Mouse (Mus musculus) right cerebral cortex, postnatal 4 days (tissue): ENCODE results near the gene Mettl1.
"Not testable (repeated sequence)": the region's sequence is repeated elsewhere in the genome, so short reads cannot be mapped to it uniquely, and the experiment has no call there.

Experiments
- DNase-seq: peaks from one replicate; pipeline ENCODE4 v3.0.0-alpha.2; 2022

Mettl1 gene

DNA sequence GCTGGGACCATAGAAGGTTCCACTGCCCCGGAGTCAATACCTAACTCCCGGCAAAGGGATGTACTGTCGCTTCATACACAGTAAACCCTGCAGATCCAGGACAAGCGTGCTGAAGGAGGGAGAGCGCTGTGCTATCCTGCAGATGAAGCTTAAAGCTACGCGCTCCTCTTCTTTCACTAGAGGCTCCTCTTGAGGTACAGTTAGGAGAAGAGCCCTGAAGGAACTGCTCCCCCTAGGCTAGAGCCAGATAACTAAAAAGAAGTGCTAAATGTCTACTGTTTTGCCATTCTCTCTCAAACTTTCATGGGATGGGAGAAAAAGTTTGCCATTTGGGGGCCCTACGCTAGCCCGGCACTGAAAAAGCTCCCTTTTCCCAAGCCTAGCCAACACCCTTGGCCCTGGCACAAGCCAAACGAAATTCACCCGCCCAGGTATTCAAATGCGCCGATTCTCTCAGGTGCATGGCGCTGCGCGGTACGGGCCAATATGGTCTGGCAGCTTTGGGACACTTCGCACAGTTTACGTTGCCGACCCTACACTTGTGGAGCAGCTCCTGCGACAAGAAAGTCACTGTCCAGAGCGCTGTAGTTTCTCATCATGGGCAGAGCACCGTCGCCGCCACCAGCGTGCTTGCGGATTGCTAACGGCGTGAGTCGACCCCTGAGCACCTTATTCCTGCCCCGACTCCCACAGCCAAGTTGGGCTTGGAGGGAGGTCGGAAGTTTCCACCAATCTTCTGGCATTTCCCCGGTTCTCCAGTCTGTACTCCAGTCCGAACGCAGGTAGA lies 7.6 kb downstream of the Mettl1 start:
- no peak for DNase-seq

DNA sequence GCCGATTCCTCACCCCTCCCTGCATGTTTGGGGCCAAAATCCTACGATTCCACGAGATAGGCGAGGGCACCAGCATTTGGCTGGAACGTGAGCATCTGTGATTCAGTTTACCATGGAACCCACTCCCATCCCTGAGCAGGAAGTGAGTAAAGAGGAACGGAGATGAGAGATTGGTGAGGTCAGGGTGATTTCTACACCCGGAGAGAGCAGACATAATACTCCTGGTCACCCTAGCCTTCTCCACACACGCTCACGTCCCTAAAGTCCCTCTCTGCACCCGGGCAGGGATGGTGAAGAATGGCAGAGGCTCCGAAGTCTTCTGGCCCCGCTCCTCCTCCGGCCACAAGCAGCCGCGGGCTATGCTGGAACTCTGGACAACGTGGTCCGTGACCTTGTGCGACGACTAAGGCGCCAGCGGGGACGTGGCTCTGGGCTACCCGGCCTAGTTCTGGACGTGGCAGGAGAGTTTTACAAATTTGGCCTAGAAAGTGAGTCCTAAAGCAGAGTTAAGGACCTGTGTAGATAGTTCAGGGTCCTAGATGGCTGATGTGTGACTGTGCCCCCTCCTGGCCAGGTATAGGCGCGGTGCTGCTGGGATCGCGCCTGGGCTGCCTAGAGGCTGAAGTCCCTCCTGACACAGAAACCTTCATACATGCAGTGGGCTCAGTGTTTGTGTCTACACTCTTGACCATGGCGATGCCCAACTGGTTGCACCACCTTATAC lies 8.3 kb downstream of the Mettl1 start:
- DNase-seq, result no peak

DNA sequence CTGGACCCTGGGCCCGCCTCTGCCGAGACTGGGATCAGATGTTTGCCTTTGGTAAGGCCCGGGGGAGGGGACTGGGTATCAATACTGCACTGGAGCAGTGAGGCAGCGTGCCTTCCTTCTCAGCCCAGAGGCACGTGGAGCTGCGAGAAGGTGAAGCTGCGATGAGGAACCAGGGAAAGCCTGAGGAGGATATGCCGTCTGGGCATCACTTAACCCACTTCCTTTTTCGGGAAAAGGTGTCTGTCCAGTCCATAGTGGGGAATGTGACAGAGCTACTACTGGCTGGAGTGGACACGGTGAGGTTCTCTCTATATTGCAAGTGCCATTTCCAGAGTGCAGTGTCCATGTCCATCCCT lies 8.9 kb downstream of the Mettl1 start:
- no peak for DNase-seq

DNA sequence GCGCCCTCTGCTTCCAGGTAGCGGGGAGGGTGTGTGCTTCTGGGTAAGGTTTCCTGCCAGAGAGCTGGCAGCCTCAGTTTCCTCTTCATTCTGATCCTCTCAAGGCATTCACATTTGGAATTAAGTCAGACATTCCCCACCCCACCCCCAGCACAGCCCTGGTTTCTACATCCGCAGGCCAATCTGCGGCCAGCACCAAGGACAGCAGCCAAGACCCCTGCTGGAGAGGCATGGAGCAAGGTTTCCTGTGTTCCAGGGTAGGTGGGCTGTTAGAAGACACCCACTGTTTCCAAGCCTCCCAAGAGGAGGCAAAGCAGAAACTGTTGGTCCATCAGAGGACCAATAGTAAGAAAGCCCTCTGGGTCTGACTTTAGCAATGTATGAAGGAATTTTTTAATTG lies 13.4 kb downstream of the Mettl1 start:
- DNase-seq, result no peak

DNA sequence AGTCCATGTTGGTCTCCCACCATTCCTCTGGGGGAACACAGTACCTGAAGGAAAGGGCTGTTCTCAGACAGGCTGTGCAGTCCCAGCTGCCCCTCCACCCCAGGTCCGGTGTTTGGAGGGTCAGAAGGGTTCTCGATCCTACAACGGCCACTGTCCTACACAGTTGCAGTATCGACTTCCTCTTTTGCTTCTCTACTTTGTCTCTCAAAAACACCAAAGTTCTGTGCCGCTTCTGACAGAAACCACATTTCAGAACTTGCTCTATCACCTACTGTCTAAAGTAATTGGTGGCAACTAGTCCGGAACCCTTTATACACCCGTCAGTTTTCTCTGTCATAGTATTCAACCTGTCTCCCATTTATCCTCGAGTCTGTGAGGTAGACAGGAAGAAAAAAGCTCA lies 14.2 kb downstream of the Mettl1 start:
- no peak for DNase-seq

DNA sequence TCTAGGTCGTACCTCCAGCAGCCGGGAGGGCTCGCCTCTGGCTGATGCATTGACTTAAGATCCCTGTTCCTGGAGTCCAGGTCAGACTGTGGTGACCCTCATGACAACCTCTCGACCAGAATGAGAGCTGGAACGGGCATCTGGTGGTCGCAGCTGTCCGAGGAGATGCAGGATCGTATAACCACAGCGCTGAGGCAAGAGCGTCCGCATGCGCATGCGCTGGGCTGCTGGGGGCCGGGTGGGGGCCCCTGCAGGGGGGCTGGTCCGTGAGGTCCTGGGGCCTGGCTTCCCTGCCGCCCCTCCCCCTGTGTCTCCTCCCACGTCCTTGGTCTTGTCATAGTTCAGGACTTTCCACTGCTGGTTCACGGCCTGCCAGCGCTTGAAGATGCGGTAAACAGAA lies 15.3 kb downstream of the Mettl1 start:
- DNase-seq, result no peak

DNA sequence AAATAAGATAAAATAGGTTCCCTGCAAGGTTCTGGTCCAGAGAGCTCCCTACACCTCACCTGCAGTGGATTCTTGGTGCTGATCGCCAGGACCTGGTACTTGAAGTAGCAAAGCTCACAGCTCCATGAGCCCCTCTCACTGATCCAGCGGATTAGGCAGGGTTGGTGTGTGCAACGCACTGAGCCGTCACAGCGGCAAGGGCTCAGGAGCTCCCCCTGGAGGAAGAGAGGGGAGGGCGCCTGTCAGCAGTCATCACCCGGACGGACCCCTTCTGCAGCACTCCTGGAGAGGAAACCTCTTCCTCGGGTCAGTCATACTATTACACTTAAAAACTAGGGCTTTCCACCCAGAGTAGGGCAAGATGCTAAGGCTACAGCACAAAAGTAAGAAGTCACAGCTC lies 16.9 kb downstream of the Mettl1 start:
- peak; percentile 77 for DNase-seq

DNA sequence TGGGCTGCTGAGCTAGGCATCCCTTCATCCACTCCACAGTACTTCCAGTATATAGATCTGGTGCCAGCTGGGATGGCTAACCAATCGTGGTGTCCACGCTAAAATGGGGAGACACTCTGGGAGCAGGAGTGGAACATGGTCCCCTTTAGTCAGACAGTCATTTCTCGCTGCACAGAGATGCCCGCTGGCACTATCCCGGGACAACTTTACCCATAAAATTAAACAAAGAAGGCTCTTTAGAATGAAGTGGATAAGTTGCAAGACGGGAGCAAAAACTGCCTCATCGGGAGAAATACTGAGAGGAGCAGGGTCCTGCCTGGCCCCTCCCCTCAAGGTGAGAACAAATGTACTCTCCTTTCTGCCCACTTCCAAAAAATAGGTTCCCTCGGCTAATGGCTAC lies 17.5 kb downstream of the Mettl1 start:
- no peak for DNase-seq

DNA sequence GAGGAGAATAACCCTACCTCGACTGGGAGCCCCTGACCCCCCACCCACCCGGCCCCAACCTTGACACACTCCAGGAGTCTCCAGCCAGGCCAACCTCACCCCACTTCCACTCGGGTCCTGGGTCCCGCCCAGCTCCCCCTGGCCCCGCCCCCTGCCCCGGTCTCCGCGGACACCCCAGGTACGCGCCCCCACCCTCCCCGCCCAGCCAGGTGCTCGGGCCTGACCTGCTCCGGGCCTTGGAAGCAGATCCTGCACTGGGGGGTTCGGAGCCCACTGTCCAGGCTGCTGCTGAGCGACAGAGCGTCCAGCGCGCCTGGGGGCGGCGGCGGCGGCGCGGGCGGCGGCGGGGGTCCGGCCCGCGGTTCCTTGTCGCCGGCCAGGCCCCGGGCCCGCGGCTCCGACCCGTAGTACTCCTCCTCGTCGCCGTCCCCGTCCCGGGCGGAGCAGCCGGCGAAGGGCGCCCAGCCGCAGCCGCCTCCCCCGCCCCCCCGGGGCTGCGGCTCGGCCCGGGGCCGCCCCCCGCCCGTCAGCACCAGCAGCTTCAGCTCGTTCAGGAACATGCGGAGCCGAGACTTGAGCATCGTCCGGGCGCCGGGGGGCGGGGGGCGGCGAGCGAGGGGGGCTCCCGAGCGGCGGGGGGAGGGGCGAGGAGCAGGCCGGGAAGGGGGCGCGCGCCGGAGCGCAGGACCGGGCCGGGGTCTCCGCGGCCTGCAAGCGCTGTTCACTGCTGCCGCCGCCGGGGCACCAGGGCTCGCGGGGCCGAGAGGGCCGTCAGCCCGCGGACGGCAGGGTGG lies 18.2 kb downstream of the Mettl1 start:
- DNase-seq, result peak; percentile 64

DNA sequence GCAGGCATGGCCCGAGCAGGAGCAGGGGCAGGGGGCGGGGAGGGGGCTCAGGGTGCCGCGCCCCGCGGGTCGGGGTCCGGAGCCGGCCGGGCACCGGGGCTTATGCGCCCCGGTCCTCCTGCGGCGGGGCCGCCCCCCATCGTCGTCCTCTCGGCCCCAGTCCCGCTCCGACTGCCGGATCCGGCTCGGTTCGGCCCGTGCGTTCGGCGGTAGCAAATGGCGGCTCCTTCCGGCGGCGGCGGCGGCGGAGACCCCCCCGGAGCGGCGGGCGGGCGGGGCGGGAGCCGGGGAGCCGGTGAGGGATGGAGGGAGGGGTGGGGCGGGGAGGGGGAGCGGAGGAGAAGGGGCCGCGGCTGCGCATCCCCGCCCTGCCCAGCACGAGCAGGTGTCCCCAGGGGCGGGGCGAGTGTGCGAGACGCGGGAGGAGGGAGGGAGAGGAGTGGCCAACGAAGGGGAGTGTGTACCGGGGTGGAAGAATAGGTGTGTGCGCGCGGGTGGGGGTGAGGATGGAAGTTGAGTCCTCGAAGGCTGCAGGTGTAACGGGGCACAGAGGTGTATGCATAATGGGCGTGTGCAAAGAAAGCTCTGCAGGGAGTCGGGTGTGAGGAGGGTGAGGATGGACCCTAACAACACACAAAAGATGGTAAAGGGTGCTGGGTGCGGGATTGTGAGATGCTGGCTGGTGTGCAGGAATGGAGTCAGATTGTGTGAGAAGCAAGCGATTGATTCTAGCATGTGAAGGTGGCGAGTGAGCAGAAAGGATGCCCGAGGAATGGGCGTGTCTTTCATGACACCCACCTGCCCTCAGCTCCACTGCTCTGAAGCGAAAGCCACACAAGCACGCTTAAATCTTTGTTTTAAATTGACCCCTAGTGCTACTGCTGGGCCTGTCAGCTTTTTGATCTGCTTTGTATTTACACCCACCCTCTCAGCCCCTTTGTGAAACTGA lies 19.0 kb downstream of the Mettl1 start, which contains the start of gene March9:
TSS of gene March9 (minus strand) at position 217 of the 949 bp plus-strand sequence.
- peak; percentile 79 for DNase-seq

DNA sequence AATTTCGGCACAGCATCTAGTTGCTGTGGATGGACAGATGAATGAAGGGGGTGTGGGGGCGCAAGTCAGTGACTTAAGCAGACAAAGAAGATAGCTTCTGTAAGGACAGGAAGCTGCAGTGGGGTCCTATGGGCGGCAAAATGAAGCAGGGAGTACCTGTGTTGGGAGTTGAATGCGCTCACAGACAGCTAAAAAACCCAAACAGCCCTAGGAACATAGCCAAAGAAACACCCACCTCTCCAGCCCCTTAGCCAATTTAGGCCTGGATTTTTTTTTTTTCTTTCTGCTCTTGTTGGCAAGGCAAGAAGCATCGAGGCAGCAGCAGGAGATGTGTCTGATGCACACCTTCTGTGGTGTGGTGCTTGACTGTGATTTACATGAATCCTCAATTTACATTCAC lies 19.9 kb downstream of the Mettl1 start:
- DNase-seq, result no peak

DNA sequence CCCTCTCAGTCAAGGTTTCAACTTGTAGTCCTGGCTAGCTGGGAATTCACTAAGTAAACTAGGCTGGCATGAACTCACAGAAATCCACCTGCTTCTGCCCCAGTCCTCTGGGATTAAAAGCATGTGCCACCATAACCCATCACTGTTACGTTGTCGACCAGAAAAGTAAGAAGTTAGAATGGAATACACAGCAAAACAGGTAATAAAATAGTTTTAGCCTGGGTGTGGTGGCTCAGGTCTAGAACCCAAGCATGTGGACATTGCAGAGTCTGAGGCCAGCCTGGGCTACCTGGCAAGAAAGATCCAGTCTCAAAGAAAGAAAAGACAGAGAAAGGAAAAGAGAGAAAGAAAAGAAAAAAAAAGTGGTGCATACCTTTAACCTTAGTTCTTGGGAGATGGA lies 20.3 kb downstream of the Mettl1 start:
- DNase-seq, result no peak

DNA sequence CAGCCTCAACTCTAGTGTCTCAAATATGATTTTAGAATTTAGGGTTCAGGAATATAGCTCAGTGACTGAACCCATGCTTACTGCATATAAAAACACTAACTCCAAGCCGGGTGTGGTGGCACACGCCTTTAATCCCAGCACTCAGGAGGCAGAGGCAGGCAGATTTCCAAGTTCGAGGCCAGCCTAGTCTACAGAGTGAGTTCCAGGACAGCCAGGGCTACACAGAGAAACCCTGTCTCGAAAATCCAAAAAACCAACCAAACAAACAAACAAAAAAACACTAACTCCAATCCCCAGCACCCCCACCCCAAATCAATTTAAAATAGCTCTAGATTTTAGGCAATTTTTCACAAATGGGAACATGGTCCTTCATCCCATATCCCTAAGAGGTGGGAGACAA lies 20.9 kb downstream of the Mettl1 start:
- DNase-seq, result not testable (repeated sequence)

DNA sequence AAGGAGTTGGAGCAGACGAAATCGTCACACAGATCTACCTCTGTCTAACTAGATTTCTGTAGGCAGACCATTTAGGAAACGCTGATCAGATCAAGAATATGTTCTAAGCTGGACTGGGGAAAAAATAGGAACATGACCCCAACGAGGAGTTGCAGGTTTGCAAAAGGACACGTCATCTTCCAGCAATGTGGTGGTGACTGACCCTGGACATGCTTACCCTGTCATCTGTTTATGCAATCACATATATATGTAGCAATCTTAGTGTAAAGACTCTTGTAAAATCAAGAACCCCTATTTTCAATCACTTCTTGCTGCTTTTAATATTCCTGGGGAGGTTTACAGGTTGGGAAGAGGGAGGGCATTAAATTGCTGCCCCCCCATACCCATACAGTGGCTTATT lies 21.3 kb downstream of the Mettl1 start:
- DNase-seq, result no peak

DNA sequence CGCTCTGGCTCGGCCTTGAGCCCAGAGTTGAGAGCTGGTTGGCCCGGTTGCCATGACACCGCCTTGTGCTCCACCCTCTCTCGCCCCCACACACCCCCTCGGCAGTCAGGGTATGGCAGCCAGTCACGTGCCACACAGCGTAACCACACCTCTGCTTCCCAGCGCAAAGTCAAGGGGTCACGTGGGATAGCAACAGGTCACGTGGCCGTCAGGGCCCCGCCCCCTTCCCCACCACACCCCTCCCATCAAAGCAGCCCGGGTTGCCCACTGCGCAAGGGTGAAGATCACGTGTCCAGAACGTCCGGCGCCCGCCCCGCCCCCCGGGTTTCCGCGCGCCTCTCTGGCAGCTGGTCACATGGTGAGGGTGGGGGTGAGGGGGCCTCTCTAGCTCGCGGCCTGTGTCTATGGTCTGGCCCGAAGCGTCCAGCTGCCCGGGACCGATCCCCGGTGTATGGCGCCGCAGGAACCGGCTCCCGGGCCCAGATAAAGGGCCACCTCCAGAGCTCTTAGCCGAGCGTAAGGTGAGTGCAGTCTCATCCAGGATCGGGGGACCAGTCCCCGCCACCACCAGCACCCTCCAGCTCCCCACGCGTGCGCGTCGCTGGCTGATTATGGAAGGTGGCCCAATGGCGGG lies 22.1 kb downstream of the Mettl1 start, which contains the start of gene Cdk4:
TSS of gene Cdk4 (plus strand) at position 296 of the 634 bp plus-strand sequence.
- DNase-seq, result peak; percentile 99

DNA sequence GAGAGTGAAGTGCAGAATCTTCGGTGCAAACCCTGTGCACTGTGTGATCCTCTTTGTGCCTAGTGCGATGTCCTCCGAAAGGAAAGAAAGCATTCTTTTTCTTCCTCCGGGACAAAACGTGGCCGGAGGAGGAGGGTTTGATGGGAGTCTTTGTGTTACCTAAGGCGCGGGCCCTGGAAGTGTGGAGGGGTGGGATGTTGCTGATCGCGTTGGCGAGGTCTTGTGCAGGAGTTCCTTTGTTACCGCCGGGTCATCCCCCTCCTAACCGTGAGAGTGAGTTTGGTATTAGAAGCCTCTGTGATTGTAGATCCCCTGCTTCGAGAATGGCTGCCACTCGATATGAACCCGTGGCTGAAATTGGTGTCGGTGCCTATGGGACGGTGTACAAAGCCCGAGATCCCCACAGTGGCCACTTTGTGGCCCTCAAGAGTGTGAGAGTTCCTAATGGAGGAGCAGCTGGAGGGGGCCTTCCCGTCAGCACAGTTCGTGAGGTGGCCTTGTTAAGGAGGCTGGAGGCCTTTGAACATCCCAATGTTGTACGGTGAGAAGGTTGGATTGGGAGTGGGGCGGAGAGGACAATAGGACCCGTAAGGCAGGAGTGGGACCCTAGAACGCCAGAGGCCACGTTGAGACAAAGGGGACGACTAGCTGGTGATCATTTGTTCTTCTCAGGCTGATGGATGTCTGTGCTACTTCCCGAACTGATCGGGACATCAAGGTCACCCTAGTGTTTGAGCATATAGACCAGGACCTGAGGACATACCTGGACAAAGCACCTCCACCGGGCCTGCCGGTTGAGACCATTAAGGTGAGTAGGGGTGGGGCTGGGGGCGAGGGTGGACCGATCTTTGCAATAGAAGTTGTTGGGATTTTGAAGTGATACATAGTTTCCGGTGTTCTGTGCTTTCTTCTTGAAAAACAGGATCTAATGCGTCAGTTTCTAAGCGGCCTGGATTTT lies 23.0 kb downstream of the Mettl1 start:
- no peak for DNase-seq

DNA sequence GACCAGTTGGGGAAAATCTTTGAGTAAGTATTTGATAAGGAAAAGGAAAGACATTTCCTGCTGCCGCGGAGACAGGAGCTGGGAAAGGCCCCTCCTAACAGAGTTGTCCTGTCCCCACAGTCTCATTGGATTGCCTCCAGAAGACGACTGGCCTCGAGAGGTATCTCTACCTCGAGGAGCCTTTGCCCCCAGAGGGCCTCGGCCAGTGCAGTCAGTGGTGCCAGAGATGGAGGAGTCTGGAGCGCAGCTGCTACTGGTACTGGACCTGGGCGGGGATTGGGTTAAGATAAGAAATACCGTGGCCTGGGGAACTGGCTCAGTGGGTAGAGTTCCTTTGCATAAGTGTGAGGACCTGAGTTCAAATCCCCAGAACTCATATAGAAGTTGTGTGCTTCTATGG lies 24.8 kb downstream of the Mettl1 start:
- no peak for DNase-seq

DNA sequence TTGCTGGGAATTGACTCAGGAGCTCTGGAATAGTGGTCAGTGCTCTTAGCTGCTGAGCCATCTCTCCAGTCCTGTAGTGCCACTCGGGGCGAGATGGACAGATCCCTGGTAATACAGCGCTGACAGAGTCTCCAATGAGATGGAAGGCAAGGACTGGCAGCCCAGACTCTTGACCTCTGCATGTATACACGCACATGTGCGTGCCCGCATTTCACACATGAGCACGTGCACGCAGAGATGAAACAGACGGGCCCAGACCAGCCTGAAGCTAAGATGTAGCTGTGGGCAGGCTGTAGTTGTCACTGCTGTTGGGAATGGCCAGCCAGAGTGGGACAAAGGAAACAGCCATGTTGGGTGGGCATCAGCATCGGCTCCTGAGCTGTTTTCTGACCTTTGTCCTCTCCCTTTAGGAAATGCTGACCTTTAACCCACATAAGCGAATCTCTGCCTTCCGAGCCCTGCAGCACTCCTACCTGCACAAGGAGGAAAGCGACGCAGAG lies 25.4 kb downstream of the Mettl1 start:
- no peak for DNase-seq

DNA sequence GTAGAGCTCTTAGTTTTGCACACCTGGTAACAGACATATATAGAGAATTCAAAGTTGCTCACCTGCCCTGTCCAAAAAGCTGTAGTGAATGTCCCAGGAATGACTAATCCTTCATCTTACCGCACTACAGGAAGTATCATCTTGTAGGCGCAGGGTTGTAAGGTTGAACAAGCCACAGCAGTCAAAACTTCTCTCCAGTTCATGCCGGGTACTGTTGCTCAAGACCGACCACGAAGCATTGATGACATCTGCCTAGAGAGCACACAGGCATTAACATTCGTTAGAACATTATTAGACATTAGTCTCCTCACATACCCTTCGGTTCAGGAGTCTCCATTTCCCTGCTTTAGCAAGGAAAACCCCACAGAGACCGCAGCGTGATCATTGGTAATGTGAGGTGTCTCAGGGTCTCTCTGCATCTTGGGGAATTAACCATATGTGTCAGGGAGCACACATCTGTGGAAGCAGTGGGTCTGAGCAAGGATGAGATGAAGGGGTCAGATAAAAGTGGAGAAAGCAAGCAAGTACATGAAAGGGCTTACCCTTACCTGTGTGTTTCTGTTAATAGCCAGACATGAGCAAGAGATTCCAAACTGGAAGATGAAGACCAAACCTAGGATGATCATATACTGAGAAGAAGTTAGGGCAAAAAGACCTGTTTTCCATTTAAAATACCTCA lies 27.3 kb downstream of the Mettl1 start:
- DNase-seq, result no peak
